Mouse (Mus musculus): ENCODE results near the gene Fgfr2.

- no peak for TF ChIP-seq CTCF (IDR thresholded peaks at IDR 0.05; ENCODE audit: borderline replicate concordance, extremely low read depth, insufficient read depth, insufficient read length)
- no peak for TF ChIP-seq POLR2A (IDR thresholded peaks at IDR 0.05; ENCODE audit: borderline replicate concordance, extremely low read depth, insufficient read depth, insufficient read length, poor library complexity, severe bottlenecking)
Observed at GRCm38 (mm10) chr7:130114436-130114835, 3008.7 kb downstream of the Fgfr2 start.

Measured in brain, embryonic 14.5 days (tissue).